Mouse (Mus musculus): ENCODE data around the gene Psap.

GRCm38 (mm10) chr10:60351248-60351647 is 73.8 kb downstream of the Psap start:
- TF ChIP-seq CTCF (IDR thresholded peaks at IDR 0.05; ENCODE audit: insufficient read depth, low read depth, low read length) (no peak), POLR2A (IDR thresholded peaks at IDR 0.05; ENCODE audit: insufficient read depth, low read depth, low read length) (no peak)
